Mouse (Mus musculus) brain, embryonic 14.5 days (tissue): Measurements from ENCODE around the gene Plekhh3. TPM values are rescaled to one million over a fixed set of nuclear protein-coding genes. Genes with fewer than 3 reads are reported as not detected.
A peak's percentile ranks its signal among the peaks of the same experiment; 100 is the strongest.

Experiments
- DNase-seq: peaks from one replicate; pipeline ENCODE4 v3.0.0-alpha.2; 2011; ENCODE audit warnings: low read depth
- CTCF ChIP-seq: fragments of 200-500 bp; IDR thresholded peaks from 2 replicates; pipeline ENCODE4 v1.5.1; 2012; ENCODE audit warnings: inconsistent platforms, mild to moderate bottlenecking, moderate library complexity, borderline replicate concordance; ENCODE audit not compliant: insufficient read depth, insufficient read length; ENCODE audit errors: extremely low read depth
- POLR2A ChIP-seq: fragments of 200-500 bp; IDR thresholded peaks from 2 replicates; pipeline ENCODE4 v1.6.1; 2012; ENCODE audit warnings: mild to moderate bottlenecking, inconsistent platforms, borderline replicate concordance; ENCODE audit not compliant: poor library complexity, insufficient read depth, insufficient read length, severe bottlenecking; ENCODE audit errors: extremely low read depth
- polyA plus RNA-seq: library from polyadenylated mRNA; depleted of rRNA; stranded (reverse); fragments of >200 nt; gene quantifications from 2 replicates; pipeline ENCODE4 v1.2.3, GENCODE M21; 2012; rRNA removed

The Plekhh3 gene
- 9.5 and 12.0 TPM in 2 replicates for polyA plus RNA-seq

DNA sequence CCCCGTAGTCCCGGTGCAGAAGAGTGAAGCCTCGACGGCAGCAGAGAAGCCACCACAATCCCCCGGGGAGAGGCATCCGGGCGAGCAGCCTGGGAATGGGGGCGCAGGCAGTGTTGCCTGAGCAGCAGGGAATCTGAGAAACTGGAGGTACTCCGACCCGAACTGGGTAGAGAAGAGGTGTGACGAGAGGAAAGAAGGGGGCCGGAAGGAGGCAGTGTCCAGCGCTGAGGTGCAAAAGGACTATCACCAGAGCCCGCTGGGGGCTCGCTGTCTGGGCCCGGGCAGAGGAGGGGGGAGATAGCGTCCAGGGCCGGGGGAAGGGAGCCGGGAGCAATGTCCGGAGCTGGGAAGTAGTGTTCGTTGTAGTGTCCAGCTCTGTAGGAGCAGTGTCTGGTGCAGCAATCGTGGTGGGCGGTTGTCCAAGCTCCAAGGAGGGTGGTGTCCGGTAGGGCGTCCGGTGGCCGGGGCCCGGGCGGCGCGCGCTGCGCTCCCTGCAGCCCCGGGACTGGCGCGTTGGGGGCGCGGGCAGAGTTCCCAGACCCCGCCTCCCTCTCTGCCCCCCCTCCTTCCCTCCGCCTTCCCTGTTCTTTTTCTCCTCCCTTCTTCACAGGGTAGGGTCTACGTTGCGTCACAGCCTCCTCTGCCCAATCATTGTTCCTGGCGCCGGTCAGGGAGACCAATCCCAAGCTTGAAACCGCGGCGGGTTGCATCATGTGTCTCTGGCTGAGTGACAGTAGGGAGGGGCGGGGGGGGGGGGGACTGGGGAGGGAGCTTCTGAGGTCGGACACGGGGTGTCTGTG, at the start of gene Plekhh3:
Plekhh3 (minus strand) TSS at position 541 of the 800 bp plus-strand sequence.
- DNase-seq = peak; percentile 100
- peak; percentile 79 for TF ChIP-seq POLR2A
- no peak for TF ChIP-seq CTCF

- DNase-seq = no peak
- TF ChIP-seq POLR2A (no peak), CTCF (no peak)
Measured at GRCm38 (mm10) chr11:101220853-101221252, 49.7 kb upstream of the Plekhh3 start.

- DNase-seq = no peak
- no peak for TF ChIP-seq POLR2A
- TF ChIP-seq CTCF = no peak
Measured at GRCm38 (mm10) chr11:101218436-101219055, 47.4 kb upstream of the Plekhh3 start.

DNA sequence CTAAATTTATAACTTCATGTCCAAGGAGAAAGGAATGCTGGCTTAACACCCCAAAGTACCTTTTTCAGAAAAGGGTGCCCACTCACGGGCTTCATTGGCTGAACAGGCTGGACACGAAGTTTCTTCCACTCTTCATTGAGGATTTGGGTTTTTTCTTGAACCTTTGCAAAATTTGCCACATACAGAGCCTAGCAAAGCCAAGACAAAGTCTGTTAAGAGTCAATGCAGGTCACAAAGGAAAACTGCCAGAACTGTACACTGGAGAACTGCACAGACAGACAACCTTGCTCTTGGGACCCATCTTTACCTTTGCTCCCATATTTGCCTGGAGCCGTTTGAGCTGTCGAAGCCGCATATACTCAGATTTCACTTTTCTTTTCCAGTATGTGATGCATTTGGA, 45.8 kb upstream of the Plekhh3 start:
- DNase-seq = no peak
- TF ChIP-seq POLR2A (no peak), CTCF (no peak)

DNA sequence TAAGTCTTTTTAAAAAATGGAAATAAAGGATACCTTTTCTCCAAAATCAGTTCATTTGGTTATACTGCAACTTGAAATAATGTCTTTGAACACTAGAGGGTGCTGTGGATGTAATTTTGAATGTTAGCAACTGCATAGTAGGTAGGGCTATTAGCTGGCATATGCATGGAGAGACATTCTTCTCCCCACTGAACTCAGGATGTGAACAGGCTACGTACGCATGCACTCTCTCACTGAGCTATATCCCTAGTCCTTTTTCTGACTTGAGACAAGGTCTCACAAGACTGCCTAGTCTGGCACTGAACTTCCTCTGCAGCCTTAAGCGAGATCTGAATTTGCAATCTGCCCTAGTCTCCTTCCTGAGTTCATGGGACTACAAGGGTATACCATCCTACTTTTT, 40.8 kb upstream of the Plekhh3 start:
- DNase-seq = peak; percentile 89
- TF ChIP-seq POLR2A = no peak
- TF ChIP-seq CTCF = 0 out of 2 replicates have a peak, but pooled peaks have one; percentile 30

- peak; percentile 77 for DNase-seq
Measured at GRCm38 (mm10) chr11:101200986-101201385, 29.8 kb upstream of the Plekhh3 start.

GRCm38 (mm10) chr11:101199555-101199954, 28.4 kb upstream of the Plekhh3 start:
- no peak for DNase-seq
- no peak for TF ChIP-seq CTCF
- no peak for TF ChIP-seq POLR2A

More at GRCm38 (mm10) chr11:101200986-101201385, 29.8 kb upstream of the Plekhh3 start:
- TF ChIP-seq CTCF (peak; percentile 81), POLR2A (no peak)

DNA sequence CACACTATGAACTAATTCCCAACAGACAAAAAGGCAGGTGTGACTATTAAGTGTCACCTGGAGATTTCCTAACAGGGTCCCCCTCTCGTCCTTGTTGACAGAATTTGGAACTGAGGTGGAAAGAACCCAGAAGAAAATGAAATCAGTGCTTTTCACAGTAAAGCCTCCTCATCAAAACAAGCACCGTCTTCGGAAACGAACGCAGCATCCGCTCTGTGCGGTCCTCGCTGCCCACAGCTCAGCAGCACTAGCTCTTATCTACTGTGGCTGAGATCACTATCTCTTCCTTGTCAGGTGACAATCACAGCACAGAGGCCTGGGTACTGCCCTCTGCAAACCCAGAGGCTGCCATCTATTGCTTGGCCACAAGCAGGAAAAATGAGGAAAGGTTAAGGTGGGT, 25.0 kb upstream of the Plekhh3 start:
- no peak for DNase-seq
- TF ChIP-seq POLR2A (no peak), CTCF (no peak)

DNA sequence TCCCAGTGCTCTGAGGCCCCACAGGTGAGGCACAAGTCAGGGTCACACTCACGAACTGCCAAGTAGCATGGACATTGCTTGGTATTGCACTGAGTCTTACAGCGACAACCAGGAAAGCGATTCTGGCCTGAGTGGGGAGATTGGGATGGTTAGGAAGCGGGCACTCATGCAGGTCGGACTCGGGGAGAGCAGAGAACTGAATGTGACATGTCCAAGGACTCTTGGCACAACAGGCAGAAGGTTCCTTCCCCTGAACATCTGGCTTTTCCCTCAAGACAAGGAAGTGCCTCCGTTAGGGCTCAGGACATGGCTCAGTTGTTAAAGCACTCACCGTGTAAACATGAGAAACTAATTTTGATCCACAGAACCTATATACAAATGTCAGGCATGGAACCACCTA, 24.4 kb upstream of the Plekhh3 start:
- DNase-seq = no peak
- TF ChIP-seq POLR2A (no peak), CTCF (no peak)

- TF ChIP-seq CTCF (no peak), POLR2A (no peak)
Measured at GRCm38 (mm10) chr11:101195101-101195500, 23.9 kb upstream of the Plekhh3 start.

GRCm38 (mm10) chr11:101194643-101195042, 23.5 kb upstream of the Plekhh3 start:
- TF ChIP-seq POLR2A = no peak
- no peak for DNase-seq

More at GRCm38 (mm10) chr11:101195101-101195500, 23.9 kb upstream of the Plekhh3 start:
- no peak for DNase-seq
